Mouse (Mus musculus): ENCODE data around the gene Nkx2-3.

The Nkx2-3 gene

GRCm38 (mm10) chr19:43605666-43606551 lies 6.2 kb upstream of the Nkx2-3 start:
- DNase-seq = no peak

DNA sequence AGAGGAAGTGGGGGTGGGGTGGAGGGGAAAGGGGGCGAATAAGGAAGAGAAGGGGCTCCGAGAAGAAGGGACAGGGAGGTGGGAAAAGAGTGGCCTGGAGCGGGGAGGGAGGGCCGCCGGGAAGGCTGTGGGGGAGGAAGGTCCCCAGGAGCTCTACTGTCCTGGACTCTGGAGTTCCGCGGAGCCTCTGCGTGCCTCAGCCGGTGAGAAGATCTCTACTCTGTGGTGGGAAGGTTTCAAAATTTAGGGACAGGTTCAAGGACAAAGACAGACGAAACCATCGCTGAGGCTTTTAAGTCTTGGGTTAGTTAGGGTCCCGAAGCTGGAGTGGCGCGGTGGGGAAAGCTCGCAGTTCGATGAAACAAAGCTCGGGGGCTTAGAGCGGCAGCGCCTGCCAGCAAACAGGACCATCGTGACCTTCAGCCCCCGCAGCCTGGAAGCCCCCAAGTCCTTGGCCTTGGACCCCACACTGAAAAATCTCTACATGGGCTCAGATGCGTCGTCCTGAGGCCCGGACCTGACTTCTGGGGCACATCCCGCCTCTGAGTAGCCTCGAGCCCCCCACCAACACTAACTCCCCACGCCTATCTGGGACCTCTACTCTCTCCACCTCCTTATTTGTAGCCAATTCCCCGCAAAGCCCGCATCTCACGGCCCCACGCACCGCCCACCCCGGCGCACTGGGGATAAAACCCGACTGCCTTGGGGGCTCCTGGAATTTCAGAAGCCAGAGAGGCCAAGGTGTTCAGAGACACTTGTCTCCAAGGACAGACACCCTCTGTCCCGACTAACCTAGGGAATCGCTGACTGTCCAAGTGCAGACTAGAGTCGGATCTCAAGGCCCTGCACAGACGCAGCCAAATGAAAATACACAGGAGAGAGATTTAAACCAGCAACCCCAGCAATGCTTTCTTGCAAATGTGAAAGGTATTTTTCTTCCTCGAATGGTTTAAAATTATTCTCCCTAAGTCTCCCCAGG lies 5.3 kb upstream of the Nkx2-3 start:
- no peak for DNase-seq

- DNase-seq = no peak
Measured at GRCm38 (mm10) chr19:43607842-43608680, 4.1 kb upstream of the Nkx2-3 start.

- no peak for DNase-seq
Measured at GRCm38 (mm10) chr19:43608711-43609457, 3.2 kb upstream of the Nkx2-3 start.

GRCm38 (mm10) chr19:43609458-43610330 lies 2.4 kb upstream of the Nkx2-3 start:
- DNase-seq = no peak

- no peak for DNase-seq
Measured at GRCm38 (mm10) chr19:43610341-43610848, 1.7 kb upstream of the Nkx2-3 start.

- DNase-seq = no peak
Measured at GRCm38 (mm10) chr19:43611110-43611509, 1.0 kb upstream of the Nkx2-3 start.

DNA sequence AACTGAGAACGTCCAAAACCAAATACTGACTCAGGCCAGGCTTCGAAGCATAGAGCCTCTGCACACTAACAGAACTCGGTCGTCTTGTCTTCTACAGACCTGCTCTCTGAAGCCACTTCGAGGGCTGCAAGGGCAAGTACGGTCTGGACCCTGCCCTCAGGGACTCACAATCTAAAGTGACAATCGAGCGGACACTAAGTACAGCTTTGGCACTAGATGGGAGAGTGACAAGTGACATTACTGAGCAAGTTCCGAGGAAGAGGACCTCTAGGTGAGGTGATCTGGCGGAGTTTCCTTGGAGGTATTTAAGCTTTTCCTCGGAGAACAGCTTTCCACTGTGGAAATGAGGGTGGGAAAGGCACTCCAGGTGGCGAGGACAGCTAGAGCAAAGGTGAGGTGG lies 564 bp upstream of the Nkx2-3 start:
- no peak for DNase-seq

GRCm38 (mm10) chr19:43612501-43612971 lies 411 bp downstream of the Nkx2-3 start:
- DNase-seq = no peak

- DNase-seq = no peak
Measured at GRCm38 (mm10) chr19:43613293-43614130, 1.4 kb downstream of the Nkx2-3 start.

- DNase-seq = no peak
Measured at GRCm38 (mm10) chr19:43614341-43615073, 2.4 kb downstream of the Nkx2-3 start.

- DNase-seq = no peak
Measured at GRCm38 (mm10) chr19:43615074-43615445, 2.9 kb downstream of the Nkx2-3 start.

DNA sequence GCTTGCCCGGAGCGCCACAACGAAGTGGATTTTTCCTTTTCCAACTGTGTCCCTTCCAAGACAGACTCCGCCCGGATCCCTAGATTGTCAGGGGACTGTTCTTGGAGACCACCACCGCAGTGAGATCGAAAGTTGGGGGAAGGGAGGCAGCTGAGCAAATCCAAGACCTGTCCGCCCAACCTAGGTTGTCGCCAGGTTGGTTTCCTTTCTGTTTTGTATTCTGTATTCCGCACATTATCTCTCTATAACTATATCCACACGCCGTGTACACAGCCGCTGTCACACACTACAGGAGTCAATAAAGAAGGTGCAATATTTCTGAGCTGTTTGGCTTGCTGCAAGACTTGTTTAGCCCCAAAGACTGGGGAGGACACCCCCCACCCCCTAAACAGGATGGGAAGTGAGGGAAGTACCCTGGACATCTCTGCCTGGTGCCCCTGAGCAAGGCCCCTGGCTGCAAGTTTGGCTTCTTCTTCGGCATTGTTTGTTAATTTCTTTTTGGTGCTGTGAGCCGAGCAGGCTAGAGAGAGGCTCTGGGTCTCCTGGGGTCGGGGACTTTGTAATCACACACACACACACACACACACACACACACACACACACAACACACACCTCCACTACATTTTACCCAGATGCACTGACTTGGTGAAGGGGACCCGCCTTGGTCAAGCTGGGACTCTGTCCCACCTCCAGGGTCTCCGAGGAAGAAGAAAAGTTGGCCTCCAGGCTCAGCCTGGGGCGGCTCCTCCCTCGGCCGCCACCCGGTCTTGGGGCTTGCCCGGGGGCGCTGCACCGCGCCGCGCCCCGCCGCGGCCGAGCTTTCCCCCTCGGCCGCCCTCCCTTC lies 3.7 kb downstream of the Nkx2-3 start:
- no peak for DNase-seq

- DNase-seq = no peak
Measured at GRCm38 (mm10) chr19:43616415-43616861, 4.3 kb downstream of the Nkx2-3 start.

DNA sequence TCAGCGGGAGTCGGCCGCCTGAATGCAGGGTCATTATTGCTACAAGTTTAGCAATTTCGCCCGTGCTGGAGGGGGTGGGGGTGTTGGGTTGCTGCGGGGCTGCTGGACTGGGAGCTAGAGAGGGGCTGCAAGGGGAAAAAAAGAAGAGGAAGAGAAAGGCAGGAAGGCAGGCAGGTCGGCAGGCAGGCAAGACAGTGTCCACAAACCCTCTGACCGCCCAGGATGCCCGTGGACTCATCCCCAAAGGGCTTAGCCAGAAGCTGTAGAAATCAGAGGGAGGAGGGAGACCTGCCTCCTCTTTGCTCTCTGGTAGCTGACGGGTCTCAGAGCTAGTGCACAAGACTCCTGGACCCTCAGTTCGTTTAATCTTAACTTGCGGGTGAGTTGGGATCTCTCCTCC lies 4.8 kb downstream of the Nkx2-3 start:
- DNase-seq = no peak

DNA sequence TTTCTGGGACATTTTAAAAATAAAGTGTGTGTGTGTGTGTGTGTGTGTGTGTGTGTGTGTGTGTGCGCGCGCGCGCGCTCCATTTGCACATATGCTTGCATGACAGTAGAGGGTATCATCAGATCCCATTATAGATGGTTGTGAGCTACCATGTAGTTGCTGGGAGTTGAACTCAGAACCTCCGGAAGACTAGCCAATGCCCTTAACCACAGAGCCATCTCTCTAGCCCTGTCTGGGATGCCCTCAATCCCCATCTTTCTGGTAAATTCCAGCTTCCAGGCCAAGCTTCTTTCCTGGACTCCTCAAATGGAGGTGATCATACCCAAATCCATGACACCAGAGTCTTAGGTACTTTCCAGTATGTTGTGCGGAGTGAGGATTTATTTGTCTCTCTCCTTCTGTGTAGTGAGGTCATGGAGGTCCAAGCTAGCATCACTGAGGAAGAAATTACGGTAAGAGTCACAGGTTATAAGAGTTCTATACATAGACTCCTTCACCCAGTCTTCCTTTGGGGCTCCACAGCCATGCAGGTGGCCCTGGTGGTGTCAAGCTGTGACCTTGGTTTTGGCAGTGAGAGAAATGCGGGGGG lies 5.7 kb downstream of the Nkx2-3 start:
- DNase-seq = no peak

DNA sequence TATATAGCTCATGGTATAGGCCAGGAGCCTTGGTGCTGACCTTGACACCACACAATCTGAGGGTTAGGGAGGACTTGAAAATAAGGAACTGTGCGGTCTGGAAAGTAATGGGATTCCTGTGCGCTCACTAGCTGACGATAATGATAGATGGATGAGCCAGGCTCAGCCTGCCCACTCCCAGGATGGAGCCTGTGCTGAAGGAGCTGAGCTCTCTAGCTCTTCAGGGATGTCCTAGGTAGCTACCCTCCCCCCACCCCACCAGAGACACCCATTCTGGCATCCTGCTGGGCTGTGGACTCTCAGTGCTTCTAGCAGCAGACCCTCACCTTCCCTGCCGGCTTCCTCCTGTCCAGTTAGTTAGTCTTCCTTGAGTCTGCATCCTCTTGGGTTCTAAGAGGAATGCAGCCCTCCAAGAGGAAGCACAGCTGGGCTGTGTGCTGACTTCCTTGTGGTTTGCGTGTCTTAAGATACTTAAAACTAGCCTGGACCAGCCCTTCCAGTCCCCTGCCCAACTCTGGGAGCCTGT lies 6.4 kb downstream of the Nkx2-3 start:
- no peak for DNase-seq
